Mouse (Mus musculus) cerebellum, adult 9-11 months (tissue): ENCODE data around the gene Zpbp2.
A peak's percentile ranks its signal among the peaks of the same experiment; 100 is the strongest.

Experiments
- DNase-seq: peaks from one replicate; pipeline ENCODE4 v3.0.0; 2022

Gene Zpbp2

GRCm38 (mm10) chr11:98560942-98561341 lies 10.0 kb downstream of the Zpbp2 start:
- DNase-seq, result no peak

- no peak for DNase-seq
Measured at GRCm38 (mm10) chr11:98563025-98563424, 12.1 kb downstream of the Zpbp2 start.

- DNase-seq, result no peak
Measured at GRCm38 (mm10) chr11:98563921-98564414, 13.1 kb downstream of the Zpbp2 start.

GRCm38 (mm10) chr11:98568326-98568725 lies 17.4 kb downstream of the Zpbp2 start:
- no peak for DNase-seq

- DNase-seq, result no peak
Measured at GRCm38 (mm10) chr11:98569461-98569860, 18.6 kb downstream of the Zpbp2 start.

GRCm38 (mm10) chr11:98577776-98578175 lies 26.9 kb downstream of the Zpbp2 start:
- DNase-seq, result no peak

- DNase-seq, result no peak
Measured at GRCm38 (mm10) chr11:98580301-98581121, 29.6 kb downstream of the Zpbp2 start.

- no peak for DNase-seq
Measured at GRCm38 (mm10) chr11:98581286-98582029, 30.6 kb downstream of the Zpbp2 start.

- no peak for DNase-seq
Measured at GRCm38 (mm10) chr11:98582030-98582388, 31.1 kb downstream of the Zpbp2 start.

- DNase-seq, result no peak
Measured at GRCm38 (mm10) chr11:98582551-98583264, 31.8 kb downstream of the Zpbp2 start.

GRCm38 (mm10) chr11:98583265-98583552 lies 32.3 kb downstream of the Zpbp2 start:
- no peak for DNase-seq

GRCm38 (mm10) chr11:98583571-98583970 lies 32.7 kb downstream of the Zpbp2 start:
- DNase-seq, result no peak

- no peak for DNase-seq
Measured at GRCm38 (mm10) chr11:98584146-98584545, 33.2 kb downstream of the Zpbp2 start.

- no peak for DNase-seq
Measured at GRCm38 (mm10) chr11:98584629-98585177, 33.8 kb downstream of the Zpbp2 start.

GRCm38 (mm10) chr11:98586087-98586891 lies 35.4 kb downstream of the Zpbp2 start:
- DNase-seq, result peak; percentile 62

GRCm38 (mm10) chr11:98586892-98587563 lies 36.1 kb downstream of the Zpbp2 start, which contains the start of gene Ormdl3:
Gene Ormdl3, minus strand, starts transcription at chr11:98587368.
- DNase-seq, result peak; percentile 96

- DNase-seq, result peak; percentile 72
Measured at GRCm38 (mm10) chr11:98587684-98588546, 37.0 kb downstream of the Zpbp2 start.

- no peak for DNase-seq
Measured at GRCm38 (mm10) chr11:98588833-98589281, 38.0 kb downstream of the Zpbp2 start.

- no peak for DNase-seq
Measured at GRCm38 (mm10) chr11:98589306-98589705, 38.4 kb downstream of the Zpbp2 start.
